Mouse (Mus musculus): ENCODE results near the gene Ccdc158.

Gene Ccdc158

GRCm38 (mm10) chr5:92596865-92597264 lies 78.2 kb downstream of the Ccdc158 start:
- DNase-seq = no peak

GRCm38 (mm10) chr5:92595026-92595425 lies 80.0 kb downstream of the Ccdc158 start:
- no peak for DNase-seq

GRCm38 (mm10) chr5:92585932-92586331 lies 89.1 kb downstream of the Ccdc158 start:
- DNase-seq = no peak

- DNase-seq = no peak
Observed at GRCm38 (mm10) chr5:92579559-92579958, 95.5 kb downstream of the Ccdc158 start.

- no peak for DNase-seq
Observed at GRCm38 (mm10) chr5:92571232-92571631, 103.8 kb downstream of the Ccdc158 start.

- DNase-seq = no peak
Observed at GRCm38 (mm10) chr5:92562002-92562401, 113.1 kb downstream of the Ccdc158 start.

- DNase-seq = no peak
Observed at GRCm38 (mm10) chr5:92560201-92560600, 114.9 kb downstream of the Ccdc158 start.

Measured in cerebellum, adult 18-20 months (tissue).